Mouse (Mus musculus) Muller cell, postnatal 12 days (primary cell): ENCODE data around the gene Ap1m1.

ENCODE experiments used
- DNase-seq: peaks from one replicate; pipeline ENCODE4 v3.0.0-alpha.2; 2015; ENCODE audit errors: inconsistent ontology term

Ap1m1 gene

DNA sequence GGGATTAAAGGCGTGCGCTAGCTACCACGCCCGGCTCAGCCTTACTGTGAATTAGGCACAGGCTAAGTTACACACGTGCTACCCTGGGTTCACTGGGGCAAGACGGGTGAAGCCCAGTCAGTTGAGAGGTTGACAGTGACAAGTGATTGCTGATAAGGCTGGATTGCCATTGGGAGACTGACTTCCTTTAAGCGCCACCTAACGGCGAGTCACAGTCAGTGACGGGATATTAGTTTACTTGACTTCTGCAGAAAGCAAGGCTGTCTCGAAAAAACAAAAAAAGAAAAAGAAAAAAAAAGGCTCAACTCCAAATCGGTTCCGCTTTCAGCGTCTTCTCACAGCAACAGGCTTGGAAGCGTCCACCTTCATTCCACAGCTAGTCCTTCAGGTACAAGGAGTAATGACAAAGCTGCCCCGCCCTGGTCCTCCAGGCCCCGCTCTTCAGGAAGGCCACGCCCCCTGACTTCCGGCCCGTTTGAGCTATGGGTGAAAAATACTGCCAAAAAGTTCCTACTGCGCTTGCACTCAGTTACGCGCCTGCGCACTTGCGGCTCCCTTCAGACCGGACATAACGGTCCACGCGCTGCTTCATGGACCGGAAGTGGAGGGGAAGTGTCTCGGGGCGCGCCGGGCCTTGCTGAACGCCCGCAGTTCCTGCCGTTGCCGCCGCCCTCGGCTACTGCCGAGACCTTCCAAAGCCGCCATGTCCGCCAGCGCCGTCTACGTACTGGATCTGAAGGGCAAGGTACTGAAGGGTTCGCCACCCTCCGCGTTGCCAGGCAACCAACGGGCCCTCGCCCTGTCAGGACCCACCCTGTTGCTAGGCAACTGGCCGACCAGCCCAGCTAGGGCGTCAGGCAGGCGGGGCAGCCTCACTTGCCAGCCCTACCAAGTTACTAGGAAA, at the start of gene Ap1m1:
Gene Ap1m1 (plus strand): TSS at position 520 of the 904 bp plus-strand sequence.
- DNase-seq = peak; percentile 98

DNA sequence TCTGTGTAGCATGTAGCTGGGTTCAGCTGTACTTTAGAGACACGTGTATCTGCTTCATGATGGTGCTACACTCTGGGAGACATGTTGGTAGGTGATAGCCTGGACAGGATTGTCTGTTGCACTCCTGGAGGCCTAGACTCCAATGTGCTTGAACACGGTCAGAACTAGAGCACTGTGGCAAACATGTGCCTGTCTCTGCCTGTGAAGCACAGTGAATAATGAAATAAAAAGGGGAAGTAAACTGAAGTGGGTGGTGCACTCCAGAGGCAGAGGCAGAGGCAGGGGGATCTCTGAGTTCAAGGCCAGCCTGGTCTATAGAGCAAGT, 49.6 kb upstream of the Ap1m1 start:
- no peak for DNase-seq

DNA sequence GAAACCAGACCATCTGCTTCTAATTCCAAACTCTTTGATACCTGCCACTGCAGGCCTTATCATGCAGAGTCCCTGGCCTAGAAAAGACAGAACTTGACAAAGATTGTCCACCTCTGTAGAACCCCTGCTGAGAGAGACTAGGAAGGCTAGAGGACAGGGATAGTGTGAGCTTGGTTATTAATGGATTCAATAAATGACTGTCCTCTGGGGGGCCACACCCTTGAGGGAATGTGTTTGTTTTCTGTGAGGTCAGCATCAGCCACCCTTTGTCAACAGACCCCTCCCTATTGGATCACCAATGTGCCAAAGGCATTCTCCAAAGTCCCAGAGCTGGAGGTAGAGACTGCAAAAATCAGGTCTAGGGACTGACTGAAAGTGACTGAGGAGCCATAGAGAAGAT, 47.8 kb upstream of the Ap1m1 start:
- DNase-seq = no peak

DNA sequence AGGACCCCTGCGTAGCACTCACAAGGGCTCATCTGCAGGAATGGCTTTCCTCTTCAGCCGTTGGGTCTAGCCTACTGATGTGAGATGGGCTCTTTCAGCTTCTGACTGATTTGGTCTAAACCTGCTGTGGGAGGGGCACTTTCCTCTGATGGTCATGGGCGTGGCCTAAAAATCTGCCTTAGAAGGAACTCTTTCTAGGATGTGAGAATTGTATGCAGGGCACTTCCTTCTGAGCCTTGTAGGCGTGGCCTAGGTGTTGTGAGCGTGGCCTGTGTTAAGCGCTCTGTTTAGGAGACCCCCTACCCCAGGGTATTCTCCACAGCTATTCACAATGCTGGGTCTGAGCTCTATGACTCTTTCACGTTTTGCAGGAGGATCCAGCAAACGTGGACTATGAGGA, 41.8 kb upstream of the Ap1m1 start:
- DNase-seq = no peak

DNA sequence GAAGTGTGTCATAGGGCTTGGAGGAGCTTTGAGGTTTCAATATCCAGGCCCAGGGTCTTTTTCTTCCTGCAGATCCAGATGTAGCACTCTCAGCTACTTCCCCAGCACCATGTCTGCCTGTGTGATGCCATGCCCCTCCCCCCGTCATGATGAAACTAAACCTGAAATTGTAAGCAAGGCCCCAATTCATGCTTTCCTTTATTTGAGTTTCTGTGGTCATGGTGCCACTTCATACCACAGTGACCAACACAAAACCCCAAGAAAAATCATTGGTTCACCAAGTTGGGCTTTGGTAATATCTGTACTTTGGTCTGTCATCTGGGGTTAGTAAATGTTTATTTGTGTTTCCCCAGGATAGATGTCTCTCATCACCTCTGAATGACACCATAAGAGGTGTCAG, 31.2 kb upstream of the Ap1m1 start:
- no peak for DNase-seq

DNA sequence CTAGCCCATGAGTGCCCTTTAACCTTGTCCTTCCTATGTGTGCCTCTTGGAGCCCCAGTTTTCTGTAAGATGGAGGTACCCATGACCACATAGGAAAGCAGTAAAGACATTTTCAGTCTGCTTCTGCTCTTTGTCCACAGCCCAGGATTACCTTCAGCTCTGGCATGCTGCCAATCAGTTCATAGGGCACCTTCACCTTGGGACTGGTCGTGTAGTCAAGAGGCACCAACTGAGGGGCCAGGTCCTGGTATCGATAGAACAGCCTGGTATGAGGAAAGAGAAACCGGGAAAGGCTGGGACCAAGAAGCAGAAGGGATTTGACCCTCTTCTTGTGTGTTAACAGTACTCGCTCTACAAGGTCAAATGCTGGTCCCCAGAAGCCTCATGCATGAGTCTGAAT, 29.6 kb upstream of the Ap1m1 start:
- DNase-seq = no peak

DNA sequence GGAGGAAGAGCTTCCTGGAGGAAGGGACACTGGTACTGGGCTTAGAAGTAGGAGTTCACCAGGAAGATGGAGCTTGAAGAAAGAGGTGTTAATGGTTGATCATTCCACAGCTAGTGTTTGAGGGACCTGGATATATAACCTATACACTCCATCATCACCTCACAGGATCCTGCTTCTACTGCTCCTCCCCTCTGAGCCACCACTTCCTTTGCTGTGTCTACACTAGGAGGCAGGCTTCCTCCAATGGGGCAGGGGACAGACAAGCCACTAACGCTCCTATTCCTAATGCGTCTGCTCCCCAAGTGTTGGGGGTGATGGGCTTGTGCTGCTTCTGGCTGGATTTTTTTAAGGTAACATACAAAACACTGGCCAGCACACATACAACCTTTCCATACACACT, 29.1 kb upstream of the Ap1m1 start:
- no peak for DNase-seq

DNA sequence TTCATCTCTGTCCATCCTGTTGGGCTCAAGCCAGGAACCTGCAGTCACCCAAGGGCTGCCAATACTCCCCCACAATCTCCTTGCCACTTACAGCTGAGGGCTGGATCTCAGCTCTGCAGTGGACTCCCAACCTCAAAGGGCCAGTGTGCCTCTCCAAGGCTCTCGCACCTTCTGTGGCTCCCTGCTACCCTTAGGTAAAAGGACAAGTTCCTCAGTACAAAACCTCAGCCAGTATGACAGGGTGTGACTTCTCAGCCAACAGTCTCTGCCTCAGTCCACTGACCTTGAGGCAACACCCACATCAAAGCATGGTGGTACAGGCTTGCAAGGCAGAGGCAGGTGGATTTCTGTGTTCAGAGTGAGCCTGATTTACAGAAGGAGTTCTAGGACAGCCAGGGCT, 28.0 kb upstream of the Ap1m1 start:
- no peak for DNase-seq

DNA sequence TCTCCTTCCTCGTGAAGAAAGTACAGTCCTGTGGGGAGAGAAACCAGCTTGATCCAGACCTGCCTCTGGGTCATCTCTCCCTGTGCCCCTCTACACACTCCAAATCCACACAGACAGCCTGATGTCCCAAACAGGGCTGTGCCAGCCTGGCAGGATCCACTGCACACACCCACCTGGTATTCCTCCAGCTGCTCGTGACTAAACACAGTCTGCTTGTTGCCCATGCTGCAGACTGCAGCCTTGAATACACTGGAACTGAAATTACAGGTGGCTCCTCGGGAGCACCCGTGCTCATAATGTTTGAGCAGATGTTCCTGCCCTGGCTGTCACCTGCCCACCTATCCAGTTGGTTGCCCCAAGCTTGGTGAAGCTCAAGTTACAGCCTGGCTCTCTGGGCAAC, 27.1 kb upstream of the Ap1m1 start, which contains the start of gene Cib3:
Gene Cib3 (minus strand): TSS at position 87 of the 400 bp plus-strand sequence.
- DNase-seq = no peak

DNA sequence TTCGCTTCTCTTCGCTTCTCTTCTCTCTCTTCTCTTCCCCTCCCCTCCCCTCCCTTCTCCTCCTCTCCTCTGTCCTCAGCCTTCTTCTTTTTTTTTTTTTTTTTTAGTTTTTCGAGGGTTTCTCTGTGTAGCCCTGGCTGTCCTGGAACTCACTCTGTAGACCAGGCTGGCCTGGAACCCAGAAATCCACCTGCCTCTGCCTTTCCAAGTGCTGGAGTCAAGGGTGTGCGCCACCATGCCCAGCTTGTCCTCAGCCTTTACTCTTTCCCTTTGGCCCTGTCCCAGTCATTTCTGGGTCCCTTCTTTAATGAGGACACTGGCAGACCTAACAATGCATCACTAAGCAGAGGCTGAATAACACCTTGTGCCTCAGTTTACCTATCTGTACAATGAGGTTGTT, 26.3 kb upstream of the Ap1m1 start, which contains the start of gene Gm11034:
Gene Gm11034 (minus strand): TSS at position 101 of the 400 bp plus-strand sequence.
- DNase-seq = no peak

DNA sequence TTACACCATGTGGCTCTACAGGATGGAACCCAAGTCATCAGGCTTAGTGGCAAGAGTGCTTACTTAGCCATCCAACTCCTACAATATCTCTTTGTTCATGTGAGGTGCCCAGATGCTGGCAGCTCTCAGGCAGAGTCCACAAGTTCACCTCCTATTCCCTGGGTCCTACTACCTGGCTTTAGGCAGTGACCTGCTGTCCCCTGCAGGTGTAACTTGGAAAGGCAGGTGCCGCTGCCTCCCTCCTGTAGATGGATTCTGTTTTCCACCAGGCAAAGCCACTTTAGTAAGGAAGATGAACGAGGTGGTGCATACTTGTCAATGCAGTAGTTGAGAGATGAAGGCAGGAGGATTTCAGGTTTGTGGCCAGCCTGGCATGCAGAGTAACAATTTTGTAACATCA, 24.8 kb upstream of the Ap1m1 start:
- DNase-seq = no peak

DNA sequence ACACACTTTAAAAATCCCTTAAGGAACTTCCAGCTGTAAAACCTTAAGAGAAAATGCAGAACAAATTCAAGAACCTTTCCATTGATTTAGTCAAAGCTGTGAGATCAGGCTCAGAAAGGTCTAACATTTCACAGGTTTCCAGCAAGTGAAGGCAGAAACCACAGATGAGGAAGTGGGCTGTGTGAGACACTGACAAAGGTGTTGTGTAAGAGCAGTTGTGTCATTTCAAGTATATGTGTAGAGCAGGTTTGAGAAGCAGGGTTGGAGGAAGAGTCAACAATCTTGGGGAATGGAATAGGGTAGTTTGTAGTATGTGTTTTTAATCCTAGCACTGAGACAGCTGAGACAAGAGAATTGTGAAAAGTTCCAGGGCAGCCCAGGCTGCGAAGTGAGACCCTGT, 23.9 kb upstream of the Ap1m1 start:
- no peak for DNase-seq

DNA sequence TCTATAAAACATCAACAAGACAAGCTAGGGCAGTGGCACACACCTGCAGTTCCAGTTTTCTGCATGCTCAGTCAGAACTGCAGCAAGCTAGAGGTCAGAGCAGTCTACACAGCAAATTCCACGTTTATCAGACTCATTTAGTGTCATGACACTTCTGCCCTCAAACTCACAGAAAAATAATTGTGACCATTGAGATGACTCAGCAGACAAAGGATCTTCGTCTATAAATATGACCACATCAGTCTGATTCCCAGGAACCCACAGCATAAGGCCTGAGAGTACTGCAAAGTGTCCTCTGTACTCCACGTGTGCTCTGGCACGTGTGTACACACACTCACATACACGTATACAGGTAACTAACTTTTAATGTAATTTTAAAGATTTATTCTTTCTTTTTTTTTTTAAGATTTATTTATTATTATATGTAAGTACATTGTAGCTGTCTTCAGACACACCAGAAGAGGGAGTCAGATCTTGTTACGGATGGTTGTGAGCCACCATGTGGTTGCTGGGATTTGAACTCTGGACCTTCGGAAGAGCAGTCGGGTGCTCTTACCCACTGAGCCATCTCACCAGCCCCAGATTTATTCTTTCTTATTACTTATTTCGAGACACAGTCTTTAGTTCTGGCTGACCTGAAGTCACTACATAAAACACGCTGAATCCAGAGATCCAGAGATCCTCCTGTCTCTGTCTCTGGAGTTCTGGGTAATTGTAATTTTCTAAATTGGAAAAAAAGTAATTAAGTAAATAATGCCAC, 20.9 kb upstream of the Ap1m1 start:
- peak; percentile 24 for DNase-seq

DNA sequence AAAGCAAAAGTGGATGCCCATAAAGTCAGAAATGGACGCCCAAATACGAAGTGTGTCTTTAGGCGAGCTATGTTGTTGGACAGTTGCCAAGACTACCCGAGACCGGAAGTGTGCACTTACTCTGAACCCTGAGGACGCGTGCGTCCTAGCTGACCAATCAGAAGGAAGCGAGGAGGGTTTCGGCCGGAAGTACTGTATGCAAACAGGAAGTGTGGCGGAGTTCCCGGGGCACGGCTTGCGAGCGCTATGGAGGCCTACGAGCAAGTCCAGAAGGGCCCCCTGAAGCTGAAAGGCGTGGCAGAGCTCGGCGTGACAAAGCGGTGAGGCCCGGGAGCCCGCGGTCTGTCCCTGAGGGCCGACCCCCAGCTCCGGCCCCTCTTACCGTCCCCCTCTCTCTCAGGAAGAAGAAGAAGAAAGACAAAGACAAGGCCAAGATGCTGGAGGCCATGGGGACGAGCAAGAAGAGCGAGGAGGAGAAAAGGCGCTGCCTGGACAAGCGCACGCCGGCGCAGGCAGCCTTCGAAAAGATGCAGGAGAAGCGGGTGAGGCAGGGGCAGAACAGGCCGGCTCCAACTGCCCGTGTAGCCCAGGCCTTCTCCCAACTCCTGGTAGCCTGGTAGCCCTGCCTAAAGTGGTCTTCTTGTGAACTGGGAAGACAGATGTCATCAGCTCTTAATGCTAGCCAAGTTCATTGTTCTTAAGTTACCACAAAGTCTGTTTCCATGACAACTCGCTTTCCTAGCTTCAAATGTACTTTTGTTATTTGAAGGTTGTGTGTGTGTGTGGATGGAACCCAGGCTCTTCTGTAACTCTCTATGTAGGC, 20.1 kb upstream of the Ap1m1 start, which contains the start of gene Fam32a:
Gene Fam32a (plus strand): TSS at position 190 of the 823 bp plus-strand sequence.
- DNase-seq = peak; percentile 94

DNA sequence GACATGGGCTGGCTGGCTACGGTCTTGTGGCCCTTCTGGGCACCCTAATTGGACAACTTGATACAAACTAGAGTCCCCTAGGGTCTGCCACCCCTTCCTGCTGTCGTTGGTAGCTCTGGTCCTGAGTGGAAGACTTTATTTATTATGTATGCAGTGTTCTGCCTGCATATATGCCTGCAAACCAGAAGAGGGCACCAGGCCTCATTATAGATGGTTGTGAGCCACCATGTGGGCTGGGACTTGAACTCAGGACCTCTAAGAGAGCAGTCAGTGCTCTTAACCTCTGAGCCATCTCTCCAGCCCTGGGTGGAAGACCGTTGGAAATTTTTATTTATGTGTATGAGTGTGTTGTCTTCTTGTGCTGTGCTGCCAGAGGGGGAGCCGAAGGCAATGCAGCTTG, 19.1 kb upstream of the Ap1m1 start:
- DNase-seq = no peak

DNA sequence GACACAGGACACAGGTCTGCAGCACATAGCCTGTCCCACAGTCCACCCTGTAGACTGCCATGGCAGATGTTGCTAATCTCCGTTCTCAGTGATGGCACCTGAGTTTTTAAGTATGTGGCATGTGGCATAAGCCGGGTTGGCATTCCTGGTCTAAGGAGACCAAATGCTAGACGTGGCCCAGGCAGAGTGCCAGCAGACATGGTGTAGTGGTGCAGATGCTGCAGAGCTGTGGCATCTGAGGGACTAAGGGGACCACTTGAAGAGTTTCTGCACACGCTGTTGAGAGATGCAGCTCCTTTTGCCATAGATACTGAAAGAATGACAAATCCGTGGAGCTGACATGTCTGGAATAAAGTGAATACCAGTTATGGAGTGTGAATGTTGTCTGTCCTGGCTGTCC, 17.2 kb upstream of the Ap1m1 start:
- DNase-seq = no peak

DNA sequence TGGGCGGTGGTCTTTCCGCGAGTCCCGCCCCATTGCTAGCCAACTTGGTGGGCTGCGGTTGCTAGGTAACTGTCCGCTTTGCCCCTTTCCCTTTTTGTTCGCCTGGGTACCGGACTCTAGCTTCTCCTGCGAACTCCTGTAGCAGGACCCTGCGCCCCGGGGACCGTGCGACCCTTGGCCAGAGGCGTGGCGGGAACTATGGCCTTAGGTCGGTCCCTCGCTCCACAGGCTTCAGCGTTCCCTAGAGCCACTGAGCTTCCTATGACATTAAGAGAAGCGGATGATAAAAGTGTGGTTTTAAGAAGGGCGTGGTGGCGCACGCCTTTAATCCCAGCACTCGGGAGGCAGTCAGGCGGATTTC, 565 bp downstream of the Ap1m1 start:
- DNase-seq = no peak

DNA sequence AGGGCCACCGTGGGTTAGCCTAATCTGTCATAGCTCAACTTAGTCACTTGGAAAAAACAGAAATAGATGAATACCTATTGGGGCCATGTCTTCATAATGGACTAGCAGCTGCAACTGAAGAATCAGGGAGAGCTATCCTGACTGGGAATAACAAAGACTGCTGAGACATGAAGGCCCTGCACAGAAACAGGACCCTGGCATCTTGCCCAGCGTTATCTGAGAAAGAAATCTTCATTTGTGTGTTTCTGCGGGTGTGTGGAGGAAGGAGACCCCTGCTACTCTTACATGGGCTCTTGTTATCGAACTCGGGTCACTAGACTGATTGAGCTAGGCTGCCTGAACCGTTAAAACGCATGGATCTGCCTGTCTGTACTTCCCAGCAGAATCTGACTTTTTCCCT, 1.1 kb downstream of the Ap1m1 start:
- DNase-seq = peak; percentile 4

DNA sequence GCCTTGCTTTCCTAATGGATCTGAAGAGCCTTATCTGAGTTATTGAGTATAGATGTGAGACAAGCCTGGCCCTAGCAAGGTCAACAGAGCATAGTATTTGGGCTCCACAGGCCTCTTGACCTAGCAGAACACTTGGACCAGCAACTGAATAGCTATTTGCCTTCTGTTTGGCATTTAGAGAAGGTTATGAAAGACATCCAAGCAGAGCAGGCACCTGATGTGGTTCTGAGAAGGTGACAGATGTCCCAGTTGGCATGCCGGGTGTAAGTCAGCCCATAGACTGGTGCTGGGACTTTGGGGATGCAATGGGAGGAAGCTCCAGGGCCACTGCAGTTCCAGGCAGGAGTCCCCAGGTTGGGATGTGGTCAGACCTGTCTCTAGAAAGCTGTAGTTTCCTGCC, 2.4 kb downstream of the Ap1m1 start:
- no peak for DNase-seq

DNA sequence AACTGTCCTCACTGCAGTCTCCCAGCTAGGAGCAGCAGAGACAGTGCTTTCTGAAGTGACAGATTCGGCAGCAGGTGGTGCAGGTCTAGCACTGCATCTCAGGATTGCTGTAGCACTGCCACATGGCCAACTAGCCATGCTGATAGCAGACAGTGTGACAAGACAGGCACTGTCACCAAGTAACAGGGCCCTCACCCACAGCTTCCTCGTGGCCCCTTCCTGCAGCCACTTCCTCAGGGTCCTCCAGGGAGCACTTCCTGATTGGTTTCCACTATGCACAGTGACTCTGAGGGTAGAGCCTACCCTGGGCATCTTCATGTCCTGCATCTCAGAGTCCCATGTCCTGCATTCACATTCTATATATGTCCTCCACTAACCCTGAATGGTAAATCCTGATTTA, 4.8 kb downstream of the Ap1m1 start:
- no peak for DNase-seq

DNA sequence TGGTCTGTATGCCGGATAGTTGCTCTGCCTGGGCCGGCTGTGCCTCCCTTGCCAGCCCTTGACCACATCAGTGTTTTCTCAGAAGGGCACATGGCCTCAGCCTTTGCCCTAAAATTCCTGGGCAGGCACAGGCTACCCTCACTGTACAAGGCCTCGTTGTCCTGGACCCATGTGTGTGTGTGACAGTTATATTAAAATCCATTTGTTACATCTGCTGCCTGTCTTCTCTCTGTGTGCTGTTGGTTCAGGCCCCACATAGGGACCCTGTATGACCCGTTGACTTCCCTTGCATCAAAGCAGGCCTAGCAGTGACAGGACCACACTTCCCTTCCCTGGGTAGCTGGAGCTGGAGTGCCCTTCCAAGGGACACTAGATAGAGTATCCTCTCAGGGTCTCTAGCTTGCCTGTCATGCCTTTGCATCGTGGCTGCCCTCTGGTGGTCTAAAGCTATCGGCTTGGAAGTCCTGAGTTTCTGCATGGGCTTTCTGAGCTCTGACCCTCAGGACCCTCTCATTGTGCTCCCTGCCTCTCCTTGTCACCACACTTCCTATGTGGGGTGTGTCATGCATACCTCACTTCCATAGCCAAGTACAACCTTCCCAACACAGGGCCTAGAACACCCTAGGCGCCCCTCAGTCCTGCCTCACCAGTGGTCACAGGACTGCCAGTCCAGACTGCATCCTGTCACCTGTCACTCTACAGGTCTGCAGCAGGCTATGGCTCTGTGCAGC, 17.5 kb downstream of the Ap1m1 start:
- peak; percentile 6 for DNase-seq

DNA sequence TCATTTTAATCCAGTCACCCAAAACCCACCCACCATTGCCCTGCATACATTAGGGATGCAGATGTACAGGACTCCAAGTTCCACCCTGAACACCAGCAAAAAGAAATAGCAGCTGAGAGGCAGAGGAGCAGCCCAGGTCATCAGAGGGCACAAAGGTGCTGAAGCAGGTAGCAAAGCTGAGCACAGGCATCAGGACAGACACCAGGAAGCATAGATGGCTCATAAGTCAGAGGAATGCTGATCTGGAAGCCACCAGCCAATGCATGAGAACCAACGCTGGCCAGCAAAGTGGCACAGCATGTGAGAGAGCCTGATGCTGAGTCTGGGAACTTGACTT, 18.1 kb downstream of the Ap1m1 start:
- DNase-seq = no peak
